Mouse (Mus musculus): Measurements from ENCODE around the gene Tbc1d22b. TPM values are rescaled to one million over a fixed set of nuclear protein-coding genes. Genes with fewer than 3 reads are reported as not detected.

Gene Tbc1d22b
- polyA plus RNA-seq, 1 experiment from 2014 or later = 22.4 TPM

DNA sequence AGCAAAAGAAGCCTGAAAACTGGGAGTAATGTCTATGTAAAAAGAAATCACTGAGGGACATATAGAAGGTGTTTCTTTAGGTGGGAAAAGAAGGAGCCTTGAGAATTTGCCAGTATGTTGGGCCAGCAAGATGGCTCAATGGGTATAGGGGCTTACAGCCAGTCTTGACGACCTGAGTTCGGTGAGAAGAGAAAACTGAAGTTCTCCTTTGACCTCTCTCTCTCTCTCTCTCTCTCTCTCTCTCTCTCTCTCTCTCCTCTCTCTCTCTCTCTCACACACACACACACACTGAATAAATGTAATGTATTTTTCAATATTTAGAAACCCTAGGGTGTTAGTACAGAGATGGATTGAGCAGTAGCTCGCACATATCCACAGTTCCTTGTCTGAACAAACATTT lies 1.1 kb upstream of the Tbc1d22b start:
- no peaks in the 10 kb centered on the region for H3K9me3 ChIP-seq (replicated peaks)
- H3K4me1 ChIP-seq = peaks cover 20% of the 10 kb centered on the region
- no peak overlapping the region for H3K27ac ChIP-seq
- H3K36me3 ChIP-seq = no peaks in the 10 kb centered on the region
- WGBS = 73% methylated on average over 3 of the region's 3 CpGs
- H3K27me3 ChIP-seq (ENCODE audit: low read depth, poor library complexity, severe bottlenecking) = 0 out of 2 replicates have a peak, but pooled peaks cover 3% of the 10 kb centered on the region
- DNase-seq (ENCODE audit: low spot score) = no peak
- no peak overlapping the region for H3K4me3 ChIP-seq

- H3K4me3 ChIP-seq = peak overlapping the region; percentile 99; the same call in 1 of the 2 replicates
- DNase-seq (ENCODE audit: low spot score) = no peak
- H3K27me3 ChIP-seq (ENCODE audit: low read depth, poor library complexity, severe bottlenecking) = 0 out of 2 replicates have a peak, but pooled peaks cover 3% of the 10 kb centered on the region
- 61% methylated on average over 8 of the region's 8 CpGs for WGBS
- no peaks in the 10 kb centered on the region for H3K36me3 ChIP-seq
- H3K9me3 ChIP-seq (replicated peaks) = no peaks in the 10 kb centered on the region
- peaks cover 20% of the 10 kb centered on the region for H3K4me1 ChIP-seq
- H3K27ac ChIP-seq = no peak overlapping the region
Measured at GRCm38 (mm10) chr17:29548994-29549393, 591 bp upstream of the Tbc1d22b start.

DNA sequence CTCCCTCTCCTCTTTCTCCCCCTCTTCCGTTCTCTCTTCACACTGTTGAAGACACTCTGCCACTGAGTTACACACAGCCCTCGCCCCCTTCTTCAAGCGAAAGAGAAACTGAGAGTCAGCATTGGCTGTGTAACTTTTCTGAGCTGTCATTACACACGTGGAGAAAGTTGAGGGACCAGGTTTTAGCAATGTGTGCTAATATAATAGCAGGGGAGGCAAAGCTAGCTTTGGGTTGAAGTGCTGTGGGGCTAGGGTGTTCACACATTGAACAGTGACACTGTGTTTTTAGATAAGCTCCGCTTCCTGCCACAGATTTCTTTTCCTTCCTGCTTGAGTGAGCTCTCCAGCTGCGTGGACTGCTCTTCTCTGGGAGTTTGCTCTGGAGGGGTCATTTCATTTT lies 1.4 kb downstream of the Tbc1d22b start:
- H3K4me1 ChIP-seq = peaks cover 20% of the 10 kb centered on the region
- 68% methylated on average over 6 of the region's 6 CpGs for WGBS

DNA sequence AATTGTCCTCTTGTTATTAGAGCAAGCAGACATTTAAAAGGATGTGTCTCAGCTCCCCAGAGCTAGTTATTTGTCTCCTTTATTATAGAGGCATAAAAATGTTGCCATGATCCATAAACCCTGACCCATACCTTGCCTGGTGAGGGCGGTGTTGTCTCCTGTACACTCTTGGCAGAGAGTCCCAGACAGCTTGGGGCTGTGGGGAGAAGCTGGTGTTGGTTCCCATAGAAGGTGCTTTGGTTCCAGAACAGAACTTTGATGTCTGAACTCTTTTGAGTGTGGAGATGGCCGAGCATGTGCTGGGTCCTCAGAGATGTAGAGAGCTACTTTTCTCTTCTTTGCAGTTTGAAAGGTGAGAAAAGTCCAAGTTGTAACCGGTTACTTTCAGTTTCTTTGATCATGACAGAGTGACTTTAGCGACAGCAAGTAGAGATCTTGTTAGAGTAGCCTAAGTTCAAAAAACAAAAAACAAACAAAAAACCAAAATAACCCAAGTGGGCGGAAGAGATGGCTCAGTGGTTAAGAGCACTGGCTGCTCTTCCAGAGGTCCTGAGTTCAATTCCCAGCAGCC lies 2.7 kb downstream of the Tbc1d22b start, which contains the start of gene Tmem217:
TSS of gene Tmem217 (minus strand) at position 224 of the 571 bp plus-strand sequence.
- H3K4me3 ChIP-seq = no peak within 1 kb of the TSS
- H3K27ac ChIP-seq = no peak within 1 kb of the TSS
- peaks cover 17% of the 10 kb centered on the region for H3K36me3 ChIP-seq
- no peaks in the 10 kb centered on the region for H3K9me3 ChIP-seq (replicated peaks)
- H3K27me3 ChIP-seq (ENCODE audit: low read depth, poor library complexity, severe bottlenecking) = 0 out of 2 replicates have a peak, but pooled peaks cover 3% of the 10 kb centered on the region
- no peak for DNase-seq (ENCODE audit: low spot score)
- 89% methylated on average over 5 of the region's 5 CpGs for WGBS
- H3K4me1 ChIP-seq = peaks cover 20% of the 10 kb centered on the region

More for the DNA sequence above, 1.4 kb downstream of the Tbc1d22b start:
- Histone ChIP-seq H3K4me3 (peak overlapping the region; percentile 99; the same call in 1 of the 2 replicates), H3K36me3 (peaks cover 9% of the 10 kb centered on the region; the same call in 1 of the 2 replicates), H3K9me3 (replicated peaks) (no peaks in the 10 kb centered on the region), H3K27me3 (ENCODE audit: low read depth, poor library complexity, severe bottlenecking) (0 out of 2 replicates have a peak, but pooled peaks cover 3% of the 10 kb centered on the region), H3K27ac (no peak overlapping the region)
- no peak for DNase-seq (ENCODE audit: low spot score)

GRCm38 (mm10) chr17:29554176-29554575 lies 4.6 kb downstream of the Tbc1d22b start:
- H3K36me3 ChIP-seq = peaks cover 22% of the 10 kb centered on the region
- no peaks in the 10 kb centered on the region for H3K9me3 ChIP-seq (replicated peaks)
- no peak overlapping the region for H3K27ac ChIP-seq
- DNase-seq (ENCODE audit: low spot score) = no peak
- H3K27me3 ChIP-seq (ENCODE audit: low read depth, poor library complexity, severe bottlenecking) = no peaks in the 10 kb centered on the region
- no peak overlapping the region for H3K4me3 ChIP-seq
- peaks cover 19% of the 10 kb centered on the region for H3K4me1 ChIP-seq

- Histone ChIP-seq H3K9me3 (replicated peaks) (no peaks in the 10 kb centered on the region), H3K27me3 (ENCODE audit: low read depth, poor library complexity, severe bottlenecking) (no peaks in the 10 kb centered on the region), H3K4me3 (no peak overlapping the region), H3K4me1 (no peaks in the 10 kb centered on the region), H3K36me3 (peaks cover 31% of the 10 kb centered on the region), H3K27ac (no peak overlapping the region)
- DNase-seq (ENCODE audit: low spot score) = no peak
- WGBS = 93% methylated on average over 10 of the region's 10 CpGs
Measured at GRCm38 (mm10) chr17:29556456-29556855, 6.9 kb downstream of the Tbc1d22b start.

GRCm38 (mm10) chr17:29556893-29557292 lies 7.3 kb downstream of the Tbc1d22b start:
- Histone ChIP-seq H3K27ac (no peak overlapping the region), H3K9me3 (replicated peaks) (no peaks in the 10 kb centered on the region), H3K36me3 (peaks cover 31% of the 10 kb centered on the region), H3K27me3 (ENCODE audit: low read depth, poor library complexity, severe bottlenecking) (no peaks in the 10 kb centered on the region), H3K4me1 (no peaks in the 10 kb centered on the region), H3K4me3 (no peak overlapping the region)
- WGBS = 85% methylated on average over 7 of the region's 7 CpGs
- DNase-seq (ENCODE audit: low spot score) = no peak

DNA sequence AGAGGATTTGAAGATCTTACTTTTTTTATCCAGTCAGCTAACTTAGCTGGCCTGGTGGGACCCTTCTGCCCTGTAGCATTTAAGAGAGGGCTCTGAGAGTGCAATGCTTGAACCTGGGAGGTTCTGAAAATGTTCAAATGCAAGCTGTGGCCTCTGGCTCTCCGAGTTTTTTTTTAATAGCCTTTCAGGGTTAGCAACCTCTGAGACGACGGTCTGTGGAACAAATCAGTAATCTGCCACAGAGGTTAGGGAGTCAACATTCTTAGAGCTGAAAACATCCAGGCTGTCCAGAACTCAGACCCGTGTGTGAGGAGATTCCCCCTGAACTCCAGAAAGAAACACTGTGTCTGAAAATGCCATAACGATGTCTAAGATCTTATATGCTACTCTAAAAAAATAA lies 8.9 kb downstream of the Tbc1d22b start:
- H3K9me3 ChIP-seq (replicated peaks) = no peaks in the 10 kb centered on the region
- H3K27me3 ChIP-seq (ENCODE audit: low read depth, poor library complexity, severe bottlenecking) = no peaks in the 10 kb centered on the region
- 76% methylated on average over 5 of the region's 5 CpGs for WGBS
- peaks cover 31% of the 10 kb centered on the region for H3K36me3 ChIP-seq
- H3K4me1 ChIP-seq = no peaks in the 10 kb centered on the region
- H3K4me3 ChIP-seq = no peak overlapping the region
- DNase-seq (ENCODE audit: low spot score) = no peak
- no peak overlapping the region for H3K27ac ChIP-seq

GRCm38 (mm10) chr17:29565521-29565920 lies 15.9 kb downstream of the Tbc1d22b start:
- Histone ChIP-seq H3K9me3 (replicated peaks) (no peaks in the 10 kb centered on the region), H3K27me3 (ENCODE audit: low read depth, poor library complexity, severe bottlenecking) (no peaks in the 10 kb centered on the region), H3K4me1 (0 out of 2 replicates have a peak, but pooled peaks cover 8% of the 10 kb centered on the region), H3K4me3 (no peak overlapping the region), H3K36me3 (peaks cover 57% of the 10 kb centered on the region), H3K27ac (no peak overlapping the region)
- DNase-seq (ENCODE audit: low spot score) = no peak
- WGBS = 98% methylated on average over 5 of the region's 5 CpGs

GRCm38 (mm10) chr17:29568435-29568834 lies 18.9 kb downstream of the Tbc1d22b start:
- H3K4me1 ChIP-seq = 0 out of 2 replicates have a peak, but pooled peaks cover 8% of the 10 kb centered on the region

GRCm38 (mm10) chr17:29569831-29570230 lies 20.2 kb downstream of the Tbc1d22b start:
- Histone ChIP-seq H3K4me3 (no peak overlapping the region), H3K9me3 (replicated peaks) (no peaks in the 10 kb centered on the region), H3K27ac (no peak overlapping the region), H3K4me1 (0 out of 2 replicates have a peak, but pooled peaks cover 8% of the 10 kb centered on the region), H3K27me3 (ENCODE audit: low read depth, poor library complexity, severe bottlenecking) (no peaks in the 10 kb centered on the region), H3K36me3 (peaks cover 88% of the 10 kb centered on the region)
- DNase-seq (ENCODE audit: low spot score) = no peak
- 86% methylated on average over 6 of the region's 6 CpGs for WGBS

More at GRCm38 (mm10) chr17:29568435-29568834, 18.9 kb downstream of the Tbc1d22b start:
- H3K9me3 ChIP-seq (replicated peaks) = no peaks in the 10 kb centered on the region
- WGBS = 89% methylated on average over 15 of the region's 15 CpGs
- peaks cover 86% of the 10 kb centered on the region for H3K36me3 ChIP-seq
- no peak overlapping the region for H3K27ac ChIP-seq
- no peaks in the 10 kb centered on the region for H3K27me3 ChIP-seq (ENCODE audit: low read depth, poor library complexity, severe bottlenecking)
- no peak for DNase-seq (ENCODE audit: low spot score)
- H3K4me3 ChIP-seq = no peak overlapping the region

- 88% methylated on average over 4 of the region's 4 CpGs for WGBS
- Histone ChIP-seq H3K27ac (no peak overlapping the region), H3K36me3 (peaks cover 87% of the 10 kb centered on the region), H3K27me3 (ENCODE audit: low read depth, poor library complexity, severe bottlenecking) (no peaks in the 10 kb centered on the region), H3K9me3 (replicated peaks) (no peaks in the 10 kb centered on the region), H3K4me1 (peaks cover 7% of the 10 kb centered on the region; the same call in 1 of the 2 replicates), H3K4me3 (no peak overlapping the region)
- DNase-seq (ENCODE audit: low spot score) = no peak
Measured at GRCm38 (mm10) chr17:29579579-29580126, 30.1 kb downstream of the Tbc1d22b start.

GRCm38 (mm10) chr17:29583569-29583968 lies 34.0 kb downstream of the Tbc1d22b start:
- 90% methylated on average over 5 of the region's 5 CpGs for WGBS
- H3K4me1 ChIP-seq = no peaks in the 10 kb centered on the region
- no peak for DNase-seq (ENCODE audit: low spot score)
- peaks cover 62% of the 10 kb centered on the region for H3K36me3 ChIP-seq
- H3K9me3 ChIP-seq (replicated peaks) = no peaks in the 10 kb centered on the region
- no peaks in the 10 kb centered on the region for H3K27me3 ChIP-seq (ENCODE audit: low read depth, poor library complexity, severe bottlenecking)
- no peak overlapping the region for H3K27ac ChIP-seq
- no peak overlapping the region for H3K4me3 ChIP-seq

Data from limb, embryonic 10.5 days (tissue).